Mouse (Mus musculus): ENCODE results near the gene Snn. TPM values are rescaled to one million over a fixed set of nuclear protein-coding genes. Genes with fewer than 3 reads are reported as not detected.

Snn gene
- polyA plus RNA-seq (2012; rRNA removed; ENCODE audit: low replicate concordance) = 2.0 and 4.2 TPM in 2 replicates

DNA sequence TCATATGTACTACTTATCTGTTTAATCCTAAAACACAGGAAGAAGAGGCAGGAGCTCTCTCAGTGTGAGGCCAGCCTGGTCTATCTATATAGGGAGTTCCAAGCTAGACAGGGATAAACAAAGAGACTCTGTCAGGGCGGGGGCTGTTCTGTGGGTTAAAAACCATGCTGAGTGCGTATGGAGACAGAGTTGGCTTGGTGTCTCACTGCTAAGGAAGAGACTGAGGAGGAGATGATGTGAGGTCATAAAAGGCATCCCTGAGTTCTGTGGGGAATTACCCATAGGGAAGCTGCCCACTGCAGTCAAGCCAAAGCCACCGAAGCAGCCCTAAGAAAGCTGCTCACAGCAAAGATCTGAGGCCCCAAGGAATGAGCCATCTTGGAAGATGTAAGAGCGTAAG is at the start of gene Snn:
TSS of gene Snn (plus strand) at position 301 of the 400 bp plus-strand sequence.

DNA sequence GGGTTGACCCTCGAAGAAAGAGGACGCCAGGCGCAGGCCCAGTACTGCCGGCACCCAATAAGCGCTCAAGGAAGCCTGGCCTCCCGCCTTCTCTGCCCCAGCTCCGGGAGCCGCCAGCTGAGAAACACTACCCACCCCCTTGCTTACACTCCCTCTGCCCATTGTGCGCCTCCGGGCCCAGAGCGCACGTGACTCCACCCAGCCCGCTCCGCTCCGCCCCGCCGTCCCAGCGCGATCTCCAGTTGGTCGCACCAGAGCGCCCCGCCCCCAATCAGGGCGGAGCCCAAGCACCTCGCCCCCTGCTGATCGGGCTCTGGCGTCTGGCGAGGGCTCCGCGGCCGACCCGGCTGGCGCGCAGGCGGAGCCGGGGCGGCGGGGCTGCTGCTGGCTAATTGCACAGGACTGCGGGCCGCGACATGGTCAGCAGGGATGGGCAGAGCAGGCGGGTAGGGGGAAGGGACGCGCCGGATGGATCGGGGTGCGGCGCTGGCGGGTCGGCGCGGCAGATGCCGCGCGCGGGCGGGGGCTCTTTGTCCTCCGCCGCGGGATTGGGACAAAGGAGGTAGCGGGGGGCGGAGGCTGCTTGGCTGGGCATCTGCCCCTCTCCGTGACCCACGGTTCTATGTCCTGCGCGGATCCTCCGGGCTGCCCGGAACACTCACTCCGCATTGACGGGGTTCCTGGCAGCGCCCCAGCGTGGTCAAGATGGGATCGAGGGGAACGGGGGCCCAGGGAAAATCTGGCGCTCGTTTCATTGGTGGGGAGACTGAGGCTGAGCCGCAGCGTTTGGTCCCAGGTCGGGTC is 5.5 kb downstream of the Snn start, which contains the start of gene Litaf:
TSS of gene Litaf (minus strand) at position 129 of the 804 bp plus-strand sequence.

Other genes starting within 250 kb of the Snn start
- not detected in 2 replicates for gene Gm11172, start 248.0 kb upstream of the Snn start, polyA plus RNA-seq (2012; rRNA removed; ENCODE audit: low replicate concordance)
- gene Rmi2, start 225.9 kb upstream of the Snn start, polyA plus RNA-seq (2012; rRNA removed; ENCODE audit: low replicate concordance) = 1.7 and 3.4 TPM in 2 replicates
- 202 and 416 TPM in 2 replicates for gene Litaf, start 5.2 kb downstream of the Snn start, polyA plus RNA-seq (2012; rRNA removed; ENCODE audit: low replicate concordance)
- gene Txndc11, start 73.7 kb downstream of the Snn start, polyA plus RNA-seq (2012; rRNA removed; ENCODE audit: low replicate concordance) = 36.6 and 38.6 TPM in 2 replicates
- 11.7 and 14.0 TPM in 2 replicates for gene Zc3h7a, start 115.4 kb downstream of the Snn start, polyA plus RNA-seq (2012; rRNA removed; ENCODE audit: low replicate concordance)
- gene Rsl1d1, start 142.4 kb downstream of the Snn start, polyA plus RNA-seq (2012; rRNA removed; ENCODE audit: low replicate concordance) = 0.68 and 0.91 TPM in 2 replicates
- 30.1 and 31.0 TPM in 2 replicates for gene Gspt1, start 193.4 kb downstream of the Snn start, polyA plus RNA-seq (2012; rRNA removed; ENCODE audit: low replicate concordance)